26 mouse cellular contexts compared by ENCODE assay signal in genomic region chr17:75254909-75255308, GRCm38 (mm10).
DNase-seq lines count a peak whose midpoint lies in the region; ATAC-seq and TF ChIP-seq lines count a peak whose summit lies in the region.
"Had no signal": no experiment of that assay in that cellular context is flagged by ENCODE, and none has a peak within 500 bp of the region (broad histone marks: within the 10 kb centered on the region; RNA-seq: fewer than 3 reads in every experiment).

No protein-coding gene starts in this region.

- no peaks in the 10 kb centered on the region for H3K4me1 ChIP-seq in hindbrain, embryonic 15.5 days (replicated peaks)
- H3K4me1 ChIP-seq in hindbrain, postnatal 0 days (ENCODE audit: insufficient read depth, low read length) = no peaks in the 10 kb centered on the region
- H3K4me1 ChIP-seq in neural tube, embryonic 13.5 days (replicated peaks) = peaks cover 10% of the 10 kb centered on the region; the same call in 1 of the 2 replicates
- peaks cover 23% of the 10 kb centered on the region for H3K4me1 ChIP-seq in embryonic fibroblast, embryonic 13.5 days (ENCODE audit: control insufficient read depth, insufficient read depth, low read length)
- H3K4me1 ChIP-seq: embryonic facial prominence, embryonic 12.5 days; heart, embryonic 10.5 days; hindbrain, embryonic 12.5 days had no signal

- TF ChIP-seq POLR2A in embryonic fibroblast, embryonic 13.5 days (IDR thresholded peaks at IDR 0.05; ENCODE audit: low read depth, low read length) = no peak

- no peaks in the 10 kb centered on the region for H3K36me3 ChIP-seq in hindbrain, embryonic 15.5 days
- H3K36me3 ChIP-seq in hindbrain, postnatal 0 days (ENCODE audit: insufficient read depth, low read length) = no peaks in the 10 kb centered on the region
- H3K36me3 ChIP-seq in neural tube, embryonic 13.5 days = no peaks in the 10 kb centered on the region
- H3K36me3 ChIP-seq: embryonic facial prominence, embryonic 12.5 days; hindbrain, embryonic 12.5 days had no signal

- H3K4me2 ChIP-seq in hindbrain, embryonic 15.5 days = no peak overlapping the region
- no peak overlapping the region for H3K4me2 ChIP-seq in hindbrain, postnatal 0 days (ENCODE audit: low read depth, low read length)
- H3K4me2 ChIP-seq in neural tube, embryonic 13.5 days = no peak overlapping the region
- H3K4me2 ChIP-seq: embryonic facial prominence, embryonic 12.5 days; heart, embryonic 13.5 days; hindbrain, embryonic 12.5 days had no signal

- peak; percentile 59; the same call in 1 of the 2 replicates for ATAC-seq in hindbrain, embryonic 15.5 days (ENCODE audit: low FRiP score, low read depth)
- ATAC-seq in hindbrain, postnatal 0 days = no peak
- ATAC-seq in neural tube, embryonic 13.5 days (ENCODE audit: low read depth) = peak; percentile 36; the same call in 1 of the 2 replicates
- ATAC-seq: CD4-positive, CD25-positive, alpha-beta regulatory T cell, adult 4 months; forebrain, embryonic 14.5 days; forebrain, postnatal 0 days; inflammation-experienced regulatory T-cells, adult 6 months; intestine, embryonic 16.5 days had no signal

- no peak overlapping the region for H3K9ac ChIP-seq in hindbrain, embryonic 15.5 days
- no peak overlapping the region for H3K9ac ChIP-seq in hindbrain, postnatal 0 days (replicated peaks; ENCODE audit: low read length)
- H3K9ac ChIP-seq in neural tube, embryonic 13.5 days = no peak overlapping the region
- H3K9ac ChIP-seq: embryonic facial prominence, embryonic 12.5 days; forebrain, postnatal 0 days; heart, embryonic 13.5 days; hindbrain, embryonic 12.5 days had no signal

- no peaks in the 10 kb centered on the region for H3K9me3 ChIP-seq in hindbrain, embryonic 15.5 days
- no peaks in the 10 kb centered on the region for H3K9me3 ChIP-seq in hindbrain, postnatal 0 days (ENCODE audit: low read length)
- no peaks in the 10 kb centered on the region for H3K9me3 ChIP-seq in neural tube, embryonic 13.5 days
- H3K9me3 ChIP-seq: embryonic facial prominence, embryonic 12.5 days; heart, embryonic 10.5 days; heart, embryonic 13.5 days; hindbrain, embryonic 12.5 days had no signal

- H3K27me3 ChIP-seq in hindbrain, embryonic 15.5 days = no peaks in the 10 kb centered on the region
- H3K27me3 ChIP-seq in hindbrain, postnatal 0 days (ENCODE audit: insufficient read depth, low read length) = no peaks in the 10 kb centered on the region
- H3K27me3 ChIP-seq in neural tube, embryonic 13.5 days = no peaks in the 10 kb centered on the region
- H3K27me3 ChIP-seq: embryonic facial prominence, embryonic 12.5 days; heart, embryonic 13.5 days; hindbrain, embryonic 12.5 days had no signal

- TF ChIP-seq CTCF in hindbrain, postnatal 0 days (IDR thresholded peaks at IDR 0.05; ENCODE audit: low read depth) = no peak
- TF ChIP-seq CTCF in embryonic fibroblast, embryonic 13.5 days (IDR thresholded peaks at IDR 0.05; ENCODE audit: borderline replicate concordance, insufficient read depth, low read length) = no peak

- H3K4me3 ChIP-seq in hindbrain, embryonic 15.5 days = no peak overlapping the region
- no peak overlapping the region for H3K4me3 ChIP-seq in hindbrain, postnatal 0 days (ENCODE audit: low read length)
- H3K4me3 ChIP-seq in neural tube, embryonic 13.5 days = no peak overlapping the region
- no peak overlapping the region for H3K4me3 ChIP-seq in embryonic fibroblast, embryonic 13.5 days (ENCODE audit: insufficient read depth, low read length)
- H3K4me3 ChIP-seq: embryonic facial prominence, embryonic 12.5 days; heart, adult 2 months; heart, embryonic 10.5 days; heart, embryonic 13.5 days; hindbrain, embryonic 12.5 days had no signal

- H3K27ac ChIP-seq in hindbrain, embryonic 15.5 days (replicated peaks) = no peak overlapping the region
- no peak overlapping the region for H3K27ac ChIP-seq in hindbrain, postnatal 0 days
- H3K27ac ChIP-seq in neural tube, embryonic 13.5 days (replicated peaks) = no peak overlapping the region
- peak overlapping the region; percentile 100 for H3K27ac ChIP-seq in embryonic fibroblast, embryonic 13.5 days (ENCODE audit: insufficient read depth, low read length)
- H3K27ac ChIP-seq: embryonic facial prominence, embryonic 12.5 days; heart, adult 2 months; heart, embryonic 10.5 days; heart, embryonic 13.5 days; hindbrain, embryonic 12.5 days had no signal

- DNase-seq in hindbrain, postnatal 0 days (ENCODE audit: low spot score) = no peak
- DNase-seq in neural tube, embryonic 10.5 days (ENCODE audit: extremely low spot score, low spot score) = no peak
- DNase-seq in gastrocnemius, adult 18-20 months (ENCODE audit: low spot score) = no peak
- no peak for DNase-seq in layer of hippocampus, postnatal 36 days
- DNase-seq: adrenal gland, adult 2 months; adrenal gland, postnatal 14 days; cerebellum, adult 11-12 months; cerebellum, adult 9-10 months; cerebellum, postnatal 14 days; forebrain, postnatal 0 days; gastrocnemius, postnatal 25 days; heart, adult 2 months; heart, postnatal 14 days; heart, postnatal 4 days; kidney, adult 18-20 months had no signal

- 48% methylated on average over 6 of the region's 6 CpGs for WGBS in hindbrain, embryonic 15.5 days
- 51% methylated on average over 6 of the region's 6 CpGs for WGBS in hindbrain, postnatal 0 days
- 40% methylated on average over 6 of the region's 6 CpGs for WGBS in neural tube, embryonic 13.5 days
